Mouse (Mus musculus): ENCODE results near the gene Ndfip2.

The Ndfip2 gene
- long read RNA-seq, experiment 1, transcript Ndfip2-202 (8 exons, 1,695 nt), result minor isoform, 34 of 86 reads
- long read RNA-seq, experiment 1, transcript Ndfip2-206 (8 exons, 2,532 nt), result major isoform, 46 of 86 reads
- long read RNA-seq, experiment 1, partial matches to known transcripts, result 3 of 86 reads
- long read RNA-seq, experiment 1, other reads (novel, unspliced or antisense), result 3 of 86 reads
- long read RNA-seq, experiment 2, transcript Ndfip2-206 (8 exons, 2,532 nt), result major isoform, 48 of 93 reads
- long read RNA-seq, experiment 2, transcript Ndfip2-202 (8 exons, 1,695 nt), result minor isoform, 43 of 93 reads
- long read RNA-seq, experiment 2, partial matches to known transcripts, result 0 of 93 reads
- long read RNA-seq, experiment 2, other reads (novel, unspliced or antisense), result 2 of 93 reads

DNA sequence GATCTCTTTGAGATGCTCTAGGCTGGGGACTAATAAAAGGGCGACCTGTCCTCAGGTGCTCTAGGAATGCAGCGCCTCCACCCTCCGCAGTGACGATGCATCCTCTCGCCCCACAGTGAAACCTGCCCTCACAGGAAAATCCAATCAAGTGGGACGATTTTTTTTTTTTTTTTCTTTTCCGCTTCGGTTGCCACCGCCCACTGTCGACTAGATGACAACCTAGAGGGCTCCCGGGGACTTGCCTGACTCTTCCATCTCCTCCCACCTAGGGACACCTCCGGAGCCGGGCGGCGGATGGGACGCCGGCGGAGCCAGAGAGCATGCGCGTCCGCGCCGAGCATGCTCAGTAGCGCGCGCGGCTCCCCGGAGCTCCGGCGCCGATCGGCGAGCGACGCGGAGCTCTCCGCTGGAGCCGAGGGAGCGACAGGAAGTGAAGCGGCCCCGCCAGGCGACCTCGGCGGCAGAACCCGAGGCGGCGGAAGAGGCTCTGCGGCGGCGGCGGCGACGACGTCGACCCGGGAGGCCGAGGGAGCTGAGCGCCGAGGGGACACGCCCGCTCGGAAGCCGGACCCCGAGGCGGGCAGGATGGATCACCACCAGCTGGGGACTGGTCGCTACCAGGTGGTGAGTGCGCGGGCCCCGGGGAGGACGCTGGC lies at the start of gene Ndfip2:
Ndfip2 (plus strand) TSS at position 195 of the 656 bp plus-strand sequence.
- intact Hi-C loops (cut with DNase I), result loop anchor here (10.0 kb wide), 1 partner anchor 84 kb away; the partner anchor contains the start of gene Rbm26

DNA sequence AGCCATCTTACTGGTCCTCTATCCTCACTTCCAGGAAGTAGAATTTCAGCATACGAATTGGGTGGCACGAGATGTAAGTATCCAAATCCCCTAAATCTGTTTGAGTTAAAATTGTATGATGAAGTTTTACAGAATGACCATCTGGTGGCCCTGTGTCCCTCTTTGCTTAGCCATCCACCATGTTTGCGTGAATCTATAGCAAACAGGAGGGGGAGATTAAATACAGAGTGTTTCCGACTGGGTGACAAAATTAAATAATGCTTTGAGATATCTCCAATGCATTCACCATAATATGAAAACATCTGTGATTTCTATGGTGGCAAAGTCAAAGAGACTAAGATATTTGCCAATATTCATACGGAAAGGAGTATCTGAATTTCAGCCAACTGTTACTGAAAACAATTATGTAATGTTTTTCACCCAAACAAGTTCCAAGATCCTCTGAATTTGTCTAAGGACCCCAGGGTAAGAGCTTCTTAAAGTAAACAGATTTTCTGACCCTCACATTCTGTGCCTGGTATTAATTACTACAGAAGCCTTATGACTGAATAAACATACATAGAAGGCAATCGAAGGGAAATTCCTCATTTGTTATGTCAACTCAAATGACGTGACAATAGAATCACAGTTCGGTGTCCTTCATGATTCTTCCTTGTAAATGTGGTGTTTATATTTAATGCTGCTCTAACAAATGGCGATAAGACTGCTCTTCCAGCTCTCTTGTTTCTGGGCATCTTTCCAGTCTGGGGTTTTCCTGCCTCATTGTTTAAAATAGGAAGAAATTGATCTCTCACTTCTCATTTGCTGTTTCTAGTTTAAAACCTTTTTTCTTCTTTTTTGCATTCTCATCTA lies 38.6 kb upstream of the Ndfip2 start:
- intact Hi-C loops (cut with DNase I), result no loop called here

DNA sequence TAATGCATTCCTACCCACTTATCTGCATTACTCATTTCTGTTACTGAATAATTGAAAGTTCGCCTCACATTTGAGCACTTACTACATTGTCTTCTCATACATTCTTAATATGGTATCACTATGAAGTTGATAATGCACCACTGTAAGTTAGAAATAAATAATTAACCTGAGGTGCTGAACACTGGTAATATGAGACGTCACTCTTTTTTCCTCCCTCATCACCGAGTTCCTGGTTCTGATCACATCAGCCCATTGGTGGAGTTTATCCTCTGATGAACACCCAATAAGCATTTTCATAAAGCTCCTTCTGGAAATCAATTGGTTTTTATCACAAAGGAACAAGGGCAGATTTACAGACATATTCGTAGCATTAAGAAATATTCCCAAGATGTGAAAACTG lies 36.1 kb upstream of the Ndfip2 start:
- intact Hi-C loops (cut with DNase I), result no loop called here

DNA sequence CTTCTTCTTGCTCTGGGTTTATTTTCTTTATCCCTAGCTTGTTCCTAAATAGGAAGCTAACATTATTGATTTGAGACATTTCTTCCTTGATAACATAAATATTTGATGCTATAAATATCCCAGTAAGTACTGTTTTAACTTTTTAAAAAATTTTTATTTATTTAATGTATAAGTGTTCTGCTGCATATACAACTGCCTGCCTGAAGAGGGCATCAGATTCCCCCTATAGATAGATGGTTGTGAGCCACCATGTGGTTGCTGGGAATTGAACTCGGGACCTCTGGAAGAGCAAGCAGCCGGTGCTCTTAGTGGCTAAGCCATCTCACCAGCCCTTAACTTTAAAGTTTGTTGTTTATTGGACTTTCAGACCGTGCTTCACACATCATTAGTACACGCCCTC lies 32.6 kb upstream of the Ndfip2 start:
- intact Hi-C loops (cut with DNase I), result no loop called here

DNA sequence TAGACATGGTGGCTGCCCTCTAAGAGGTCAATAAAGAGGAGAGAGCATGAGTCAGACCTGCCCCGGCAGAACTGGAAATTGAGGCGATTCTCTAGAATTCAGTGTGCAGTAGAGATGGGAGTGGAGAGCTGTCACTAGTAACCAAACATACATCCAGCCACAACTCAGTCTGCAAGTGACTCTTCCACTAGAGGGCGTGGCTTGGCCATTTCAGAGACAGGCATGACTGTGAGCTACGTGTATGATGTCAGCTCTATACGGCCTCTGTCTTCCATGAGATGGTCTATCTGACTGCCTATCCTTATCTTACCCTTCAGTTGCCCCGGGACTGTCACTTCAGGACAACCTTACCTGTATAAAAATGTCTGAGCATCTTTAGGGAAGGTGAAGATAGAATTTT lies 26.0 kb upstream of the Ndfip2 start:
- intact Hi-C loops (cut with DNase I), result loop anchor here (2.0 kb wide), 1 partner anchor 64 kb away; no protein-coding TSS in a partner anchor

DNA sequence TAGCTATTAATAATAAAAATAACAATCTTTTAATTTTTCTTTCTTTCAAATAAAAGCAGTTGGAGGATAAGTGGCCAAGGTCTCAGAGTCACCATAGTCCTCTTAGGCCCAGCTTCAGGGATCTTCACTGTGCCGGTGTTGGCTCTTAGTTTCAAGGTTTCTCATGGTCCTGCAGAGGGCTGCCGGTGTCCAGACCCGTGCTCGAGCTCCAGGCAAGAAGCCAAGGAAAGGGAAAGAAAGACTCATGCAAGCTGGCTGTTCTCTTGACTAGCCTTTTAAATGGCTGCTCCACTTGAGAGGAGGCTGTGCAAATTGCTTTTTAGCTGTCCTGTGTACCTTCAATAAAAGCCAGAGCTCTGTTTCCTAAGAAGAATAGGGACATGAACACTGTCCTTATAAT lies 21.8 kb upstream of the Ndfip2 start:
- intact Hi-C loops (cut with DNase I), result no loop called here

DNA sequence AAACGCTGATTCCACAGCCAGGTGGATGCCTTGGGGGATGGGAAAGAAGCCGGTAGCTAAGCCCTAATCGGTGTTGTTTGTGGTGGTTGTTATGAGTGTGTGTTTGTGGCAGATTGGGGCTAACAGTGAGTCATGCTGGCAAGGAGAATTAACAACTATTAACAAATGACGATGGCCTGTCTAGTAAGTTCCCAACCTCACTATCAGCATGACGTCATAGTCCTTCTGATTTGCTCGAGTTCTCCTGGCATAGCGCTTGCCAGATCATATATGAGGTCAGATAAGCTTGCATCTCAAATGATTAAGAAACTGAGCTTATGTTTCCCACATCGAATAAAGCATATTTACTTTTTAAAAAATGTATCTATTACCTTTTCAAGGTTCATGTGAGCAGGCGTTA lies 20.6 kb upstream of the Ndfip2 start:
- intact Hi-C loops (cut with DNase I), result no loop called here

DNA sequence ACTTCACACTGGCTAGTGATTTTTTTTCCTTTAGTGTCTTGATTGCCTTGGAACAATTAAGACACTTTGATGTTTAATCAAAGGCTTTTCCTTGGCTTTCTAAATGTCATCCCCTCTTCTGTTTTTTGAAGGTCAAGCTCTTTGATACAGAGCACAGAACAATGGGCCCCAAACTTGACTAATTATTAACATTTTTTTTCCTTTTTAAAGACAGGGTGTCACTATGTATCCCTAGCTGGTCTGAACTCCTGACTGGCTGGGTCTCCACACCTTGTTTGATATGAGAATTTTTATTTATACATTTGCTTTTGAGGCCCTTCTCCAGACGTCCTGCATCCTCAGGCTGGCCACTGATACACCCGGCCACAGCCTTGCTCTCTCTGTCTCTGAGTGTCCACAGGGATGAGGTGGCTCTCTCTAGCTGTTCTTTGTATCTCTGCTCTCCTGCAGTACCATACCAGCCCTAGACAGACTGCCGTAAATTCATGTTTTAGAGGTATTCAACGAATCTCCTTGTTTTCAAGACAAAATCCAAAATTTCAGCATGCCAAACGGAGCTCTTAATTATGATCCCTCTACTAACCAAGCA lies 19.8 kb upstream of the Ndfip2 start:
- intact Hi-C loops (cut with DNase I), result no loop called here

DNA sequence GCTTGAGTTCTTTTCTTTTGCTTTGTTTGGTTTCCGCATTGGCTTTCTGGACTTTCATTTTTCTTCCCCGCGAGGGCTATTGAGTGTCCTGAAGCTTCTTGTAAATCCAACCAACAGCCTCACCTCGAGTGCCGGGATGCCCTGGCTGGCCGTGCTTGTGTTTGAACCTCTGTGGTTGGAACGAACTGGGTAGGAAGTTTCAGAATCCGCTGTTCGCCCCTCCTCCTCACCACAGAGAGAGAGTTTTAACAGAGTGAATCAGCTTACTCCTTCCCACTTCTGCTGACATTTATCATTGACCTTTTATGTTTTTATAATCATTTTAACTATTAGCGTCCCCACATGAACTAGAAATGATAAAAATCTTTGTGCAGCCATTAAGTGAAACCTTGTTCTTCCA lies 18.3 kb upstream of the Ndfip2 start:
- intact Hi-C loops (cut with DNase I), result no loop called here

DNA sequence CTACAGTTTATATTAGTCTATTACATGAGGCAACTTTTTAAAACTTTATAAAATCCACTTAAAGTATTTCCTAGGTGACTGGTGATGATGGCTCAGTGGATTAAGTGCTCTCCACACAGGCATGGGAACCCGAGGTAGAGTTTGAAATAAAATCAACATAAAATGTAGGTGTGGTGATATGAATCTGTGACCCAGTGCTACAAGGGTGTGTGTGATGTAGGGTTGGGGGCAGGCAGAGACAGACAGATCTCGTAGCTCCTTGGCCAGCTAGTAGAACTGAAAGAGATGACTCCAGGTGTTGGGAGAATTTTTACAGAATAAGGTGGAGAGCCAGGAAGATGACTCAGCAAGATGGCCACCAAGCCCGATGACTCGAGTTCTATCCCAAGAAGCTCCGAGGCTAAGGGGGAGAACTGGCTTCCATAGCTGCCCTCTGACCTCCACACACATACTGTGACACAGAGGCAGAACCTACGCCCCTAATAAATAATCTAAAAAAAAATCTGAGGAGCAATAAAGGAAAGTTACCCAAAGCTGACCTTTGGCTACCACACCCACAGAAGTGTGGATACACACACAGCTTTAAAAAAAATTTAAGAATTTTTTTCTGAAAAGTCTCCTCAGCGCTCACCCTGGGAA lies 14.4 kb upstream of the Ndfip2 start:
- intact Hi-C loops (cut with DNase I), result no loop called here

DNA sequence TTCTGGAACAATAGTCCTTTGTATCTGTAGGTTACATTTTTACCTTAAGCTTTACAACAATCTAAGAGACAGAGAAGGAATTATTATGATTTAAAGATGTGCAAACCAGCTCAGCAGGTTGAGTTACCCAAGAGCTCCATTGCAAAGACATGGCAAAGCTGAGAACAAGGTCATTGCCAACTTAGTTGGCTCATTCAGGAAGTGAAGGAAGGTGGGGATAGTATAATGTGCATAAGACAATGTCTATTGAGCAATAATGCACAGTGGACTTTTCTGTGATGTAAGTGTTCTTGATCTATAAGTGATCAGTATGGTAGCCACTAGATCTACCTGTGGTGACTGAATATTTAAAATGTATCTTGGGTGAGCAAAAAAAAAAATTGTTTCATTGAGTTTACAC lies 7.3 kb upstream of the Ndfip2 start:
- intact Hi-C loops (cut with DNase I), result loop anchor here (10.0 kb wide), 1 partner anchor 76 kb away; the partner anchor contains the start of gene Rbm26

DNA sequence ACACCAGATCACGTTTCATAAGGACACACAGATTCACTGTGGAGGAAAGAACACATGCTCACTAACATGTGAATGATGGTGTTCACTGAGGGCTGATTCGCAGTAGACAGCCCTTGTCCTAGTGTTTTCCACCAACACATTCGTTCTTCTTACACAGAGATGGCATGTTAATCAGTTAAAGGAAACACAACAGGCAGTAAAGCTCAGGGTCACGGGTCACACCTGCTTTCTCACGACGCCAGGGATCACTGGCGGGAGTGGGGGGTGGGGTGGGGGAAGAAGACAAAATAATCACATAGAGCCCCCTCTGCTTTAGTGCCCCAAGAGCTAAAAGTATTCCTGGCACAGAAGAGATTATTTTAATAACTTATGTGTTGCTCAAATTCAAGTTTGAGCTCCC lies 5.1 kb upstream of the Ndfip2 start:
- intact Hi-C loops (cut with DNase I), result loop anchor here (10.0 kb wide), 1 partner anchor 79 kb away; the partner anchor contains the start of gene Rbm26

DNA sequence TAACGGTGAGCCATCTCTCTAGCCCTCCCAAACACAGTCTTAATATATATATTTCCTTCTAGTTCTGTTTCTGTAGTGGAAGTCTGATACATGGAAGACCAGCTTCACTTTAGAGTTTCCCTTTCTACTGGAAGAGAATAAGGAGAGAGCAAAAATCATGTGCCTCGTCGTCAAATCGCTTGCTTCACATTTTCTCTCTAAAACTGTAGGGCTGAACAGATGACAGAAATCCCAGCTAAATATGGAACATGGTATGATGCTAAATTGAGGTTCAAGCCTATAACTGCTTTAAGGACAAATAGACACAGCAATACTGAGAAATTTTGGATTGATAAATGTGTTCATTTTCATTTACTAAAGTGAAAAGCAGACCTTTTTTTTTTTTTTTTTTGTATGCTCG lies 4.0 kb upstream of the Ndfip2 start:
- intact Hi-C loops (cut with DNase I), result loop anchor here (10.0 kb wide), 1 partner anchor 80 kb away; the partner anchor contains the start of gene Rbm26

DNA sequence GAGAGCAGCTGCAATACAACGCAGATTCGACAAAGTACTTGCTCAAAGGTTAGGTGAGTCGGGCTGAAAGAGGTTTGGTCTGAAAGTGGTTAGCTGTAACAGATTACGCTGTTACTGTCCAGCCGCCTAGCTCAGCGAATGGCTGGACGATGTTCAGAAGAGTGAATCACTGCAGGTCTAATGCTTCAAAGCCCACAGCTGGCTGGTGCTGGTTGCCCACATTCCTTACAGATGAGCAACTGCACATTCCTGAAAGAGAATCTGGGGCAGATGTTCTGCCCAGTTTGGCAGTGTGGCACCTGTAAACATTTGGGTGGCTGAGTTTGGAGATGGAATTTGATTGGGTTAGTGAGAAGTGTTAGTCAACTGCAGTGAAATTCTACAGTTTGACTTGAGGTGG lies 2.8 kb upstream of the Ndfip2 start:
- intact Hi-C loops (cut with DNase I), result loop anchor here (10.0 kb wide), 1 partner anchor 81 kb away; the partner anchor contains the start of gene Rbm26

DNA sequence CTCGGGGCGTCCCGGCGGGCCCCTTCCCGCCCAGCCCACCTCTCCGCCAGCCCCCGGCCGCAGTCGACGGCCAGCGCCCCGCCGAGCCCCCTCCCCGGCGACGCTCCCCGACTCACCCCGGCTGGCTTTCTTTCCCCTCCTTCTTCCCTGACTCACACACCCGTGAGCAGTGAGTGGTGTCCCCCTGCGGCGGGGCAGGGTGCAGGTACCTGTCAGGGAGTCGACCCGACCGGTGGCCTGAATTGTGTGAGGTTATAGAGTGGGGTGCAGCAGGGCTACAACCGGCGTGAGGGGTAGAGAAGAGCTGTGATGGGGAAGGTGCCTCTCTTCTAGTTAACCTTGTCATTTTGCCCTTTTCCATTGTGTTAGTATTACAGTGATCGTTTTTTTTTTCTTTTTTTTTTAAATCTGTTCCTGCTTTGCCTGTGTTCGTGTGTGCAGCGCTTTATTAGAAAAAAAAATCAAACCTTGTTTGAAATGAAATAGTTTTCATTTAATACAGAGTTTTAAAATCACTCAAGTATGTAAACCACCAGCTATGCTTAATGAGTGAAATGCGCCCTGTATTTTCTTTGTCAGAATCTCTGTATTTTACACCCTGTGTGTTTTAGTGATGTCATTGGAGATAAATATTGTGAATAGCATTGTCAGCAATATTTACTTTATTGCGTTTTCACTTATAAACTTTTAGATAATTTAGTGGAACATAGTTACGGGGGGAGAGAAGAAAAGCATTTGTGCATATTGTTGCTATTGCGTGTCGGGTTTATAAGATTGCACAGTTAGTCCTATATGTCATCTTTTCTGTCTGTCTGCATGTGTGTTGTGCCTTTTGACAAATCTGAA lies 885 bp downstream of the Ndfip2 start:
- intact Hi-C loops (cut with DNase I), result loop anchor here (10.0 kb wide), 1 partner anchor 84 kb away; the partner anchor contains the start of gene Rbm26

DNA sequence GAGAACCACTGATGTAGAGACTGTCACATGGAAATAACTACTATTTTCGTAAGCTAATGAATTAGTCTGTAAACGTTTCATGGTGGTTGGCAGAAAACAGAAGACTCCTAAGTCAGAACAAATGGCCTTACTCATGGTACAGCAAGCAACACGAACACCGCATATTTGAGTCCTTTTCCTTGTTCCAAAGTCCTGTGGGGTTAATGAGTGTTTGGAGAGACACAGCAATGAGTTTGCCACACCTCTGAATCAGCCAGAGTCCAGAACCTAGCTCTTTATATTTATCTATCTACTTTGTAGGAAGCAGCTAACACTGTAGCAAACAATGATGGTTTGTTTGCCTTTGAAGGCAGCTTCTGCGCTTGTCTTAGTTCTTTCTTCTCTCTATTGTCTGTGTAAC lies 4.5 kb downstream of the Ndfip2 start:
- intact Hi-C loops (cut with DNase I), result no loop called here

DNA sequence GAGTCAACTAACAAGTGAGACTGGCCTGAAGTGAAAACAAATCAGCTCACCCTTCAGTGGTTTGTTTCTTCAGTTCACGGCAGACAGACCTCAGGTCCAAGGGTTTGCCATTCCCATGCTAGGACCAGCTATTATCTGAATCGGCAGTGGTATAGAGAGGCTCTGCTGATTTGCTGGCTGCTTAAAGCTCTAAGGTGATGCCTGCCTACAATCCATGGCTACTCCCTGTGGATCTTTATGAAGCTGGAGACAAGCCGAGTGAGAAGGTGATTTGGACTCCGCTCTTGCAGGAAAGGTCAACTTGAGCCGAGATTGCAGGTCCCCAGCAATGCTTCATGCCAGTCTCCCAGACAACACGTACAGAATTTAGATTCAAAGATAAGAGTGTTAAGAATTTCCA lies 8.7 kb downstream of the Ndfip2 start:
- intact Hi-C loops (cut with DNase I), result no loop called here

DNA sequence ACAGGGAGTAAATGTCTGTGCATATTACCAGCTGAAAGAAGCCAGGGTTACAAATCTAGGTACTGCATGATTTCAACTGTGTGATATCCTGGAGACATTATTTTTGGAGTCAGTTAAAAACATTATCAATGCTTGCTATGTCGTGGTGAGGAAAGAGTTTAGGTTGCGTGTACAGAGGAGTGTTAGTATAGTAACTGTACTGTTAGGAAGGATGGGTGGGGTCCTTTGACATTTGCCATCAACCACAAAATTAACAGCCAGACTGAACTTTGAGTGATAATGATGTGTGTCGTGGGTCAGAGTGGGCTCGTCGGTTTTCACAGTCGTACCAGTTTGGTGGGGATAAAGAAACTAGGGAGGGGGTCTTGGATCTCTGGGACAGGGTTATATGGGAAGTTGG lies 13.7 kb downstream of the Ndfip2 start:
- intact Hi-C loops (cut with DNase I), result no loop called here

DNA sequence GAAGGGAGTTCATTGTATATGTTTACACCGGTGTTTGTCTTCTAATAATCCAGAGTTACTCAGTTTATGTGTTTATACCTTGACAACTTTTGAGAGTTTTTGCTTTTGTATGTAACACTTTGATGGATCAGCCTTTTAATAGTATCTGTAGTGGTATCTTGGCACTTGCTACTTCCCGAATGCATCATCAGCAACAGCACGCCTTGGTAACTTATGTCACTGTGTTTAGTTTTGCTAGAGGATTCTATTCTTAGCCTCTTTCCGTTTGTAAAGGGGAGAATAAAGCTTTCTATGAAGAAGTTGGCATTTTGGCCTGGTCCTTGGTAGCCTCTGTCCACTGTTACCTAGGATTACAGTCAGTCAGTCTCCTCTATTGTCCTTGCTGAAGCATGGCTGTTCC lies 14.2 kb downstream of the Ndfip2 start:
- intact Hi-C loops (cut with DNase I), result no loop called here

DNA sequence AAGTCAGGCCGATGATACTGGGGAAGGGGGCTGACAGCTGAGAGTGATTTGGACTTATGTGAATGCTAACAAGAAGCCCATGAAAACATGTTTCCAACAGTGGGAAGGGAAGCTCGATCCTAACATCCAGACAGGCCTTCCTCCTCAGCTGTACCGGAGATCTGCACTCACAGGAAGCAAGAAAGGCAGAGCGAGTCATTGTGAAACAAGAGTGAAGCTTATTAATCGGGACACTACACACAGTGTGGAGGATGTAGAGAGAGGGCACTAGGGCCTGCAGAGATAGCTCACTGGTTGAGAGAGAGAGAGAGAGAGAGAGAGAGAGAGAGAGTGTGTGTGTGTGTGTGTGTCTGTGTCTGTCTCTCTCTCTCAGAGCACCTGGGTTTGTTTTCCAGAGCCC lies 16.8 kb downstream of the Ndfip2 start:
- intact Hi-C loops (cut with DNase I), result no loop called here

Data from adrenal gland (tissue).